Mouse (Mus musculus) thymus, adult 2 months (tissue): Measurements from ENCODE around the gene Gm10118.

ENCODE experiments used
- CTCF ChIP-seq: fragments of 200-500 bp; IDR thresholded peaks from 2 replicates; pipeline ENCODE4 v1.5.1; 2012; ENCODE audit warnings: mild to moderate bottlenecking, control low read depth, low read length, moderate library complexity, borderline replicate concordance; ENCODE audit not compliant: control insufficient read depth, poor library complexity, insufficient read depth; ENCODE audit errors: extremely low read depth
- POLR2A ChIP-seq: fragments of 200-500 bp; IDR thresholded peaks from 2 replicates; pipeline ENCODE4 v1.6.1; 2012; ENCODE audit warnings: mild to moderate bottlenecking, low read length, control low read depth, moderate library complexity; ENCODE audit not compliant: control insufficient read depth, poor library complexity, insufficient read depth; ENCODE audit errors: extremely low read depth

DNA sequence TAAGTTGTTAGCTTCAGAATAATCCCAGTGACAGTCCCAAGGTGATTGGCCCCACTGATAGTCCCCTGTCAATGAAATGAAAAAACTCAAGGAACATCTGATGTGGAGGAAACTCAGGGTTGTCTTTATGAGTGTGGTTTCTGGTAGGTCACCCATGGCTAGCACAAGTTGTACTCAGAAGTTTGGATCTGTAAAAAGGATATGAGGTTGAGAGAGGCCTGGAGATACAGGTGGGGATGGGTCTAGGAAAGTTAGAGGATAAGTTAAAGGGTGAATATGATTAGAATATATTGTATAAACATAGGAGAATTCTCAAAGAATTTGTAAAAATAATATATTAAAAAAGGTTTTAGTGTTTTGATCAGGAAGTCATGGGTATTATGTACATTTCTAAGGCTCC is at the start of gene Gm10118:
- TF ChIP-seq CTCF = no peak
- no peak for TF ChIP-seq POLR2A
